Mouse (Mus musculus) limb, embryonic 13.5 days (tissue): ENCODE data around the gene Nr4a1. TPM values are rescaled to one million over a fixed set of nuclear protein-coding genes. Genes with fewer than 3 reads are reported as not detected.
A peak's percentile ranks its signal among the peaks of the same experiment; 100 is the strongest.

ENCODE experiments used
- ATAC-seq: fragments of 200-750 bp; cut with Nextera tagmentation; 2 replicates; pipeline ENCODE4 v1.8.0; 2017; ENCODE audit warnings: low read depth, moderate number of reproducible peaks, moderate TSS enrichment; ENCODE audit not compliant: low FRiP score
- H3K27ac ChIP-seq: fragments of 300-500 bp; sonication (generic); 2 replicates; pipeline ENCODE4 v1.5.1; 2015; ENCODE audit warnings: inconsistent platforms, mild to moderate bottlenecking, moderate library complexity
- H3K27me3 ChIP-seq: fragments of 300-500 bp; sonication (generic); 2 replicates; pipeline ENCODE4 v1.6.1; 2015; ENCODE audit warnings: mild to moderate bottlenecking, inconsistent platforms
- H3K36me3 ChIP-seq: fragments of 300-500 bp; sonication (generic); 2 replicates; pipeline ENCODE4 v1.6.1; 2015; ENCODE audit warnings: inconsistent platforms, mild to moderate bottlenecking, moderate library complexity
- H3K4me1 ChIP-seq: fragments of 300-500 bp; sonication (generic); 2 replicates; pipeline ENCODE4 v1.6.1; 2015; ENCODE audit warnings: inconsistent platforms
- H3K4me2 ChIP-seq: fragments of 300-500 bp; sonication (generic); replicated peaks from 2 replicates; pipeline ENCODE4 v1.6.1; 2015; ENCODE audit warnings: inconsistent platforms, mild to moderate bottlenecking, moderate library complexity
- H3K4me3 ChIP-seq: fragments of 300-500 bp; sonication (generic); 2 replicates; pipeline ENCODE4 v1.5.1; 2015; ENCODE audit warnings: moderate library complexity, mild to moderate bottlenecking, inconsistent platforms
- H3K9ac ChIP-seq: fragments of 300-500 bp; sonication (generic); 2 replicates; pipeline ENCODE4 v1.6.1; 2015; ENCODE audit warnings: mild to moderate bottlenecking, inconsistent platforms
- H3K9me3 ChIP-seq: fragments of 300-500 bp; sonication (generic); 2 replicates; pipeline ENCODE4 v1.6.1; 2016; ENCODE audit warnings: inconsistent platforms
- WGBS: fragments of 180-500 bp; shearing (Covaris S2); methylation state at CpG from one replicate; pipeline ENCODE4 v1.1.7; 2015; 5-methylcytosine and 5-hydroxymethylcytosine counted together
- polyA plus RNA-seq: library from polyadenylated mRNA; unstranded; fragments of >200 nt; fragmentation: Nextera tagmentation; extraction: Ambion mirVana; gene quantifications from 2 replicates; pipeline ENCODE4 v1.2.1, GENCODE M21; 2015

Nr4a1 gene
- polyA plus RNA-seq, 1 experiment from 2014 or later: 10.3 TPM

DNA sequence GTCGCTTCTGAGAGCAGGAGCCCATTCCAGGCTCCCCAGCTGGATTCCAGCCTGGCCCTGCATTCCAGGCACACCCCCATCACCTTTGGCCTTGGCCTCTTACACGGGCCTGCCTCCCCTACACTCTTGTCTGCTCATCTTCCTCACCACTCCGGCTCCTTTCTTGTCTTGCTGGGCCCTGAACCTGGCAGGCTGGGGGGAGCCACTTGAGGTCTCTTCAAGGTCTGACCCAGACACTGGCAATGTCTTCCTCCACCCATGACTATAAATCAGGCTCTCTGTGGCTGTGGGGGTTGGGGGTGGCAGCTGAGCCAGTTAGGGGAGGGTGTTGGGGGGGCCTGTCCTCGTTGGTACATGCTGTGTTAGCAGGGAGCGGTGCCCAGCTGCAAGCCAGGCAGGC lies 24.5 kb downstream of the Nr4a1 start:
- H3K4me2 ChIP-seq: no peak overlapping the region
- peak overlapping the region; percentile 35; the same call in 1 of the 2 replicates for H3K9ac ChIP-seq
- H3K9me3 ChIP-seq: no peaks in the 10 kb centered on the region
- no peak for ATAC-seq
- H3K36me3 ChIP-seq: peaks cover 13% of the 10 kb centered on the region
- H3K4me3 ChIP-seq: no peak overlapping the region
- H3K4me1 ChIP-seq: peaks cover 30% of the 10 kb centered on the region
- H3K27ac ChIP-seq: peak overlapping the region; percentile 80
- no peaks in the 10 kb centered on the region for H3K27me3 ChIP-seq
- WGBS: 33% methylated on average over 5 of the region's 5 CpGs

DNA sequence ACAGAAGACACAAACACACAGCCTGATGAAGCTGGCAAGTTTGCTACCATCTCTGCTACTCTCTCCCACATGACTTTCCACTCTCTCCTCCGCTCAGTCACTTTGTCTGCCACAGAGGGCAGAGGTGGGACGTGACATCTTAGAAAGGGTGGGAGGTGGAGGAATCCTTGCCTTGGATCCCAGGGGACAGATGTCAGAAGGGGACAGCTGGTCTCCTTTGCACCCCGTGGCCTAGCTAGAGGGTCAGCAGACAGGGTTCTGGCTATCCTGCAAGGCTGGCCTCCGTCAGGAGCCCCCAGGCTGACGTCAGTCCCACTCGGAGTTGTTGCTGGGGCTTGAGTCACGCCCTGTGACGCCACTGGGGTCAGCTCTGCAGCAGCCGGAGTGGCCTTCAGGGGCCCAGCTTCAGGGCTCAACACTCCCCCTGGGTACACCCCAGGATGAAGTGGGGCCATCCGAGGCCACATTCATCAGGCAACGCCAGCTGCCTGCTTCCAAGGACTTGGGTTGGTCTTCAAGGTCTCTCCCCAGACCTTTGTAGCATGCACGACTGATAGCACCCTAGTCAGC lies 25.4 kb downstream of the Nr4a1 start:
- H3K4me2 ChIP-seq: no peak overlapping the region
- H3K4me3 ChIP-seq: no peak overlapping the region
- WGBS: 62% methylated on average over 12 of the region's 12 CpGs
- peaks cover 30% of the 10 kb centered on the region for H3K4me1 ChIP-seq
- no peaks in the 10 kb centered on the region for H3K27me3 ChIP-seq
- H3K27ac ChIP-seq: peak overlapping the region; percentile 80; the same call in 1 of the 2 replicates
- peaks cover 4% of the 10 kb centered on the region; the same call in 1 of the 2 replicates for H3K36me3 ChIP-seq
- H3K9me3 ChIP-seq: no peaks in the 10 kb centered on the region
- H3K9ac ChIP-seq: no peak overlapping the region; the same call in 1 of the 2 replicates
- ATAC-seq: no peak

DNA sequence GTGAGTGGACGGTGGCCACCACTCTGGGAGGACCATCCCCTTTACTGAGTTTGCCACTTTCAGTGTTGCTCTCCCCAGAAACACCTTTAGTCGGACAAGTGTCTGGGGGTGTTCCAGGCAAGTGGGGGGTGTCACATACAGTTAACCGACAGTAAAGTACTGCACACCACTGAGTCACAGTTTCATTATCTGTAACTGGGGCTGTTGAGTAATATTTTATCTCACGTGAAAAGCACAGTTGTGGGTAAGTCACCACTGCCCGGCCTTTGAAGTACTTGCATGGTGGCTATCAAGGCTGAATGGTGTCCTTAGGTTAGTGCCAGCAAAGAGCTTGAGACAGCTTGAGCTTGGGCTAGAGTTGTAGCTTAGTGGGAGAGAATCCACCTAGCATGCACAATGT lies 28.4 kb downstream of the Nr4a1 start:
- H3K4me3 ChIP-seq: no peak overlapping the region
- WGBS: 74% methylated on average over 5 of the region's 5 CpGs
- H3K9ac ChIP-seq: no peak overlapping the region
- H3K27ac ChIP-seq: no peak overlapping the region
- peaks cover 41% of the 10 kb centered on the region for H3K4me1 ChIP-seq
- ATAC-seq: no peak
- no peaks in the 10 kb centered on the region for H3K27me3 ChIP-seq
- no peaks in the 10 kb centered on the region for H3K9me3 ChIP-seq
- H3K4me2 ChIP-seq: no peak overlapping the region
- H3K36me3 ChIP-seq: peaks cover 17% of the 10 kb centered on the region

DNA sequence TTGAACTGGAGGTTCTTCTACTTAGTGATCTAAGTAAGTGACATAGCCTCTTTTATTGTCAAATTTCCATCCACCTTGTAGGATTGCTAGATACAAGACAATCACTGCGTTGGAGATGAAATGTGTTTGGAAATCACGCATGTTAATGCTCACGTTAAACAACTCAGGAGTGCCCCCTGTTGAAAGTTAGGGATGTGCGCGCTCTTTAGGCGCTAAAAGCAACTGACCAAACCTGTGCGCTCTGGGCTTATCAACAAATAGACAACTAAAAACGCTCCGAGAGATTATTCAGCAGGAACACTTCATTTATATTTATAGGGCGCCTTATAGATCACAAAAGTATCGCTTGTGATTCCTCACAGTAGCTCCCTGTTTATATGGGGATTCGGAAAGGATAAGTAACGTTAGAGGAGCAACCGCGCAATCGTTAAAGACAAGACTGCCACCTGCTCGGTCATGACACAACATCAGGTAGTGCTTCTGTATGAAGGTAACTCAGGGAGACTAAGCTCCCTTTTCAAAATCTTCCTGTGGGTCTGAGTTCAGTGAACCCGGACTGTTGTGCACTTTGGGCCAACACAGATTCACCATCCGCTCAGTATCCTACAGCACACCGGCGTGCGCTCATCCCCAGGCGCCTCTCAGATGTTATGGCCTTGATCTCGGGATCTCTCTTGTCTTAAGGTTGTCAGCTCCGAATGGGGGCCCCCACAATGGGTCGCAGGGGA lies 29.3 kb downstream of the Nr4a1 start:
- H3K9ac ChIP-seq: peak overlapping the region; percentile 90
- WGBS: 1% methylated on average over 26 of the region's 26 CpGs
- H3K27ac ChIP-seq: peak overlapping the region; percentile 22; the same call in 1 of the 2 replicates
- no peaks in the 10 kb centered on the region for H3K9me3 ChIP-seq
- peaks cover 33% of the 10 kb centered on the region for H3K4me1 ChIP-seq
- H3K4me2 ChIP-seq: peak overlapping the region; percentile 95
- no peak; the same call in none of the 2 replicates for ATAC-seq
- H3K27me3 ChIP-seq: no peaks in the 10 kb centered on the region
- peaks cover 25% of the 10 kb centered on the region for H3K36me3 ChIP-seq
- peak overlapping the region; percentile 73 for H3K4me3 ChIP-seq

DNA sequence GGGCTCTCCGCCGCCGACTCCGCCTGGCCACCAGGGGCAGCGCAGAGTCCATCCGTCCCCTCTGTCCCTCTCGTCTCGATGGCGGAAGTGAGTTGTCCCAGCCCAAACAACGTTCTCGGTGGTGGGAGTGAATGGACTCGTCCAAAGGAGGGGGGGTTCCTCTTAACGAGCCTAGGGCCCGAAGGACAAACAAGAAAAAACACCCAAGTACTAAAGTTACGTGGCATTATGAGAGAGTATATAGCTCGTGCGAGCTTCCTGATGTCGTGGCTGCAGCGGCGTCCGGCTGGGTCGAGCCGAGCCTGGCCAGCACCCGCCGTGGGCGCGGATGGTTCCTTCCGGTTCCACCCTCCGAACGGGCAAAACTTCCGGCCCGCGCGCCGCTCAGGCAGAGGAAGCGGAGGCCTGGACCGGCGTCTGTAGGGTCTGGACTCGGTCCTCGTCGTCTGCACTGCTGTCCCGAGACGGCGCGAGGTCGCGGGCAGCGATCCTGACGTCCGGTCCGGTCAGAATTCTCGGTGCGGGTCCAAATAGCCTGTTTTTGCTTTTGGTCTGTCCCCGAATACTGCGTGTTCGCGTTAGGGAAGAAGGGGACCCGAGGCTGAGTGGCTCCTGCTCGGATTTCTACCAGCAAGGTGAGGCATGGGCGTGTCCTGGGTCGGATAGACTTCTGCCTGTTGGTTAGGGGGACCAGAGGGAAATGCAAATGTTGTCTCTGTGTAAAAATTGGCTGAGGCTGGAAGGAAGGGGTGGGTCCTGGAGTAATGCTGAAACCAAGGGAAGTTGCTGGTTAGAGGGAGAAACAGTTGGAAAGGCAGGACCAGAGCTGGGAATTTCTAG lies 30.1 kb downstream of the Nr4a1 start, which contains the start of gene Atg101:
Gene Atg101, plus strand, starts transcription at position 362 of the 840 bp plus-strand sequence.
- no peaks in the 10 kb centered on the region for H3K27me3 ChIP-seq
- peaks cover 25% of the 10 kb centered on the region for H3K4me1 ChIP-seq
- ATAC-seq: peak; percentile 92

DNA sequence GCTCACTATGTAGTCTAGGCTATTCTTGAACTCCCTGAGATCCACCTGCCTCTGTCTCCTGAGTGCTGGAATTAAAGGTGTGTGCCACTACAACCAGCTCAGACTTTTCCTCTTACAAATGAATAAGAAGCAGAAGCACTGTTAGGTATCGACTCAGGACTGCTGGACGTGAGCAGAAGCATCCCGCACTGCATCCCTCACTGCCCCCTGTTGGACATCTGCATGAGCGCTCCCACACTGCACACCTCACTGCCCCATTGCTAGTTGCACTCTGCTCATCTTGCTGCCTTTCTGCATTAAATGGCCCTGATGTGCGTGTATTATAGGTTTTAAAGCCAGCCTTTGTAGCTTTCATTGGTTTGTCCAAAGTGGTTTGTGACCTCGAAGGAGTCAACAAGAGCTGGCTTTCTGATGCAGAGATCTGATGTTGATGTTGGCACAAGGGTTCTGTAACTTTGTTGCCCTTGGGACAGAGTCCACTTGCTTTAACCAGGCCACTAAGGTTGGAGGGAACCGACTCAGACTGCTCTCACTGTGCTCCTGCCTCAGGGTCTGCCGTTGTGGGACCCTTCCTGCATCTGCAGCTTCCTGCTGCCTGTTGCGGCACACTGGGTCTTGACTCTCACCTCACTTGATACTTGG lies 32.2 kb downstream of the Nr4a1 start:
- 71% methylated on average over 9 of the region's 9 CpGs for WGBS
- ATAC-seq: no peak
- Histone ChIP-seq H3K36me3 (peaks cover 54% of the 10 kb centered on the region), H3K4me2 (no peak overlapping the region), H3K9me3 (no peaks in the 10 kb centered on the region), H3K27ac (no peak overlapping the region), H3K4me3 (no peak overlapping the region), H3K9ac (0 out of 2 replicates have a peak overlapping the region, but pooled peaks have one; percentile 39), H3K27me3 (no peaks in the 10 kb centered on the region), H3K4me1 (peaks cover 21% of the 10 kb centered on the region)

More for the DNA sequence above, 30.1 kb downstream of the Nr4a1 start, which contains the start of gene Atg101:
- Histone ChIP-seq H3K4me3 (peak within 1 kb of the TSS; percentile 73), H3K36me3 (peaks cover 33% of the 10 kb centered on the region), H3K4me2 (peak within 1 kb of the TSS; percentile 95), H3K9me3 (no peaks in the 10 kb centered on the region), H3K9ac (peak within 1 kb of the TSS; percentile 90), H3K27ac (peak within 1 kb of the TSS; percentile 65)
- WGBS: under 1% methylated on average over 61 of the region's 61 CpGs

DNA sequence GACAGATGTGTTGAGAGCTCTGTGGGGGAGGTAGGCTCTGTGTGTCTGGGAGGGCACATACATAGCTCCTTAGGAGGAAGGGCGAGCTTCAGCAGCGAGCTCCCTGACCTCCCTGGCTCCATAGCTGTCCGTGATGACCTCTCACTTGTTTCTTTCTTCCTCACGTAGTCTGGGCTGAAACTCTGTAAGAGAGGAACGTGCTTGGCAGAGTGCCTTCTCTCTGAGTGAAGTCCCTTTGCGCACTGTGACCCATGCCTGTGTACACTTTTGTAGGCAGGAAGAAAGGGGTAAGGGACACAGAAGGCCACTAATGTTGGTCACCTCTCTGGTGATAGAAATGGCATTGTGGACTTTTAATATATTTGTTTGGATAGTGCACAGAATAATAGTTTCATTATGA lies 33.3 kb downstream of the Nr4a1 start:
- 89% methylated on average over 6 of the region's 6 CpGs for WGBS
- Histone ChIP-seq H3K9ac (no peak overlapping the region), H3K27me3 (no peaks in the 10 kb centered on the region), H3K36me3 (peaks cover 66% of the 10 kb centered on the region), H3K4me3 (no peak overlapping the region), H3K27ac (no peak overlapping the region), H3K4me2 (no peak overlapping the region), H3K9me3 (no peaks in the 10 kb centered on the region), H3K4me1 (peaks cover 21% of the 10 kb centered on the region)
- ATAC-seq: no peak

DNA sequence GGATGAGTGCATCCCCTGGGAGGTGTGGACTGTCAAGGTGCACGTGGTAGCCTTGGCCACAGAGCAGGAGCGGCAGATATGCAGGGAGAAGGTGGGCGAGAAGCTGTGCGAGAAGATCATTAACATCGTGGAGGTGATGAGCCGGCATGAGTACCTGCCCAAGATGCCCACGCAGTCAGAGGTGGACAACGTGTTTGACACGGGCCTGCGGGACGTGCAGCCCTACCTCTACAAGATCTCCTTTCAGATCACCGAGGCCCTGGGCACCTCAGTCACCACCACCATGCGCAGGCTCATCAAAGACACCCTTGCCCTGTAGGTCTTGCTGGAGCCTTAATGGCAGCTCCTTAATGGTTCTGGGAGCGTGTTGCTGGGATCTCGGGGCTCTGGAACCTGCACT lies 36.3 kb downstream of the Nr4a1 start:
- peaks cover 67% of the 10 kb centered on the region for H3K36me3 ChIP-seq
- no peak for ATAC-seq
- 93% methylated on average over 15 of the region's 15 CpGs for WGBS

DNA sequence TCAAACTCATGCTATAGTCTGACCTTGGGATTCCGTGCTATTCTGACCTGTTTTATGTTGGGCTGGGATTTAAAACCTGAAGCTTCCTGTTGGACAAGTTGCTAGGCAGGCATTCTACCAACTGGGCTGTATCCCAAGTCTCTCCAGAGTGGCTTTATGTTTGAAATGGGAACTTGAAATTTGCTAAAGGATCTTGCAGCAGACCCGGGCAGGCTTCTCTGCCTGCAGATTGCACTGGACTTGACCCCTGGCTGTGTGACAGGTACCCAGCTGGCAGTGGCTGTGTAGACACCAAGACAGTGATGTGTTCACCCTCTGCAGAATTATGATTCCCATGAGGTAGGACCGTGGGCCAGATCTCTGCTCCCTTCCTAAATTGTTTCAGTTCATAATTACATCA lies 37.9 kb downstream of the Nr4a1 start:
- Histone ChIP-seq H3K27ac (no peak overlapping the region), H3K27me3 (no peaks in the 10 kb centered on the region), H3K4me2 (no peak overlapping the region), H3K9ac (no peak overlapping the region), H3K36me3 (peaks cover 55% of the 10 kb centered on the region), H3K4me1 (peaks cover 33% of the 10 kb centered on the region), H3K9me3 (no peaks in the 10 kb centered on the region), H3K4me3 (no peak overlapping the region)
- 84% methylated on average over 3 of the region's 3 CpGs for WGBS
- ATAC-seq: no peak

More for the DNA sequence above, 36.3 kb downstream of the Nr4a1 start:
- H3K4me3 ChIP-seq: no peak overlapping the region
- no peak overlapping the region for H3K4me2 ChIP-seq
- no peaks in the 10 kb centered on the region for H3K27me3 ChIP-seq
- H3K9me3 ChIP-seq: no peaks in the 10 kb centered on the region
- H3K9ac ChIP-seq: no peak overlapping the region
- H3K27ac ChIP-seq: no peak overlapping the region
- peaks cover 34% of the 10 kb centered on the region for H3K4me1 ChIP-seq

DNA sequence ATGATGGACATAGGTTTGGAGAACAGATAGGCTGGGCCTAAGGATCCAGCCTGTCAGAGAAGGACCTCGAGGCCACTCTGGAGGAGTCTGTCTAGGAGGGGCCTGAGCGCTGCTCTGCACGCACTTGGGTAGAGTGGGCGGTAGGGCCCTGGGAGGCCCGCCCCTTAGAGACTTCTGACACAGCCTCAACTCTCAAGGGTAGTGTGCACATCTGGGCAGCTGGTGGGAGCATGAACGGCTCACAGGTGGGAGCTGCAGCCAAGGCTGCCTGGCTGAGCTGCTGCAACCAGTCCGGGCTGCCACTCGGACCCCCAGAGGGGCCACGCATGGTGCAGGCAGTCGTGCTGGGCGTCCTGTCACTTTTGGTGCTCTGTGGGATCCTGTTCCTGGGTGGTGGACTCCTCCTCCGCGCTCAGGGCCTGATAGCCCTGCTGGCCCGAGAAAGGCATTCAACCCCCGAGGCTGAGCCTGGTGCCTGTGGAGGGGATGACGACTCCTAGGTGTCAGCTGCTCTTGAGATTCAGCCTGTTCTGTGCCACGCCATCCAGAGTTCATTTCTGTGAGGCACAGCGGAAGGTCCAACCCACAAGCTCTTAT lies 39.1 kb downstream of the Nr4a1 start, which contains the start of gene 6030408B16Rik:
Gene 6030408B16Rik, plus strand, starts transcription at position 188 of the 597 bp plus-strand sequence.
- H3K4me1 ChIP-seq: peaks cover 33% of the 10 kb centered on the region
- no peak within 1 kb of the TSS for H3K4me3 ChIP-seq
- H3K4me2 ChIP-seq: peak within 1 kb of the TSS; percentile 30
- H3K9ac ChIP-seq: peak within 1 kb of the TSS; percentile 43
- no peak for ATAC-seq
- 46% methylated on average over 18 of the region's 18 CpGs for WGBS
- peak within 1 kb of the TSS; percentile 39; the same call in 1 of the 2 replicates for H3K27ac ChIP-seq
- peaks cover 44% of the 10 kb centered on the region for H3K36me3 ChIP-seq
- H3K27me3 ChIP-seq: no peaks in the 10 kb centered on the region
- H3K9me3 ChIP-seq: no peaks in the 10 kb centered on the region
